In genomic region chr13:60710963-60711362, GRCm38 (mm10) we compare ENCODE assay signal across 18 mouse cellular contexts.
"Had no signal": no experiment of that assay in that cellular context is flagged by ENCODE, and none has a peak within 500 bp of the region (broad histone marks: within the 10 kb centered on the region; RNA-seq: fewer than 3 reads in every experiment).

No protein-coding gene starts in this region.

- H3K4me1 ChIP-seq: stomach, embryonic 15.5 days had no signal

- H3K27me3 ChIP-seq: liver, embryonic 15.5 days; lung, embryonic 15.5 days; midbrain, embryonic 12.5 days; neural tube, embryonic 13.5 days; neural tube, embryonic 15.5 days; stomach, embryonic 15.5 days had no signal

- ATAC-seq: liver, postnatal 0 days; lung, postnatal 0 days; midbrain, embryonic 16.5 days had no signal

- H3K4me3 ChIP-seq: liver, embryonic 15.5 days; lung, embryonic 15.5 days; midbrain, embryonic 12.5 days; myocyte; neural tube, embryonic 13.5 days; neural tube, embryonic 15.5 days; stomach, embryonic 15.5 days had no signal

- H3K4me2 ChIP-seq: liver, embryonic 15.5 days; lung, embryonic 15.5 days; midbrain, embryonic 12.5 days; neural tube, embryonic 13.5 days; neural tube, embryonic 15.5 days; stomach, embryonic 15.5 days had no signal

- H3K9me3 ChIP-seq: liver, embryonic 15.5 days; lung, embryonic 15.5 days; midbrain, embryonic 12.5 days; neural tube, embryonic 13.5 days; neural tube, embryonic 15.5 days; stomach, embryonic 15.5 days had no signal

- H3K9ac ChIP-seq: liver, embryonic 15.5 days; liver, postnatal 0 days; lung, embryonic 15.5 days; midbrain, embryonic 12.5 days; neural tube, embryonic 13.5 days; neural tube, embryonic 15.5 days; stomach, embryonic 15.5 days had no signal

- DNase-seq: liver, postnatal 0 days; lung, adult 2 months; lung, postnatal 4 days; midbrain, embryonic 14.5 days; right cerebral cortex, postnatal 14 days; thymus, adult 2 months; thymus, postnatal 25 days; thymus, postnatal 4 days had no signal

- H3K36me3 ChIP-seq: liver, embryonic 15.5 days; lung, embryonic 15.5 days; midbrain, embryonic 12.5 days; neural tube, embryonic 13.5 days; stomach, embryonic 15.5 days had no signal

- H3K27ac ChIP-seq: liver, embryonic 15.5 days; lung, embryonic 15.5 days; midbrain, embryonic 12.5 days; neural tube, embryonic 13.5 days; neural tube, embryonic 15.5 days; stomach, embryonic 15.5 days; stomach, postnatal 0 days had no signal
